Mouse (Mus musculus) intestine, embryonic 14.5 days (tissue): ENCODE results near the gene Adamts3. TPM values are rescaled to one million over a fixed set of nuclear protein-coding genes. Genes with fewer than 3 reads are reported as not detected.

Experiments
- ATAC-seq: fragments of 200-750 bp; cut with Nextera tagmentation; replicated peaks from 2 replicates; pipeline ENCODE4 v1.8.0; 2017; ENCODE audit warnings: low read depth, moderate number of reproducible peaks, moderate TSS enrichment, moderate library complexity; ENCODE audit not compliant: low FRiP score, low TSS enrichment
- DNase-seq: peaks from one replicate; pipeline ENCODE4 v3.0.0-alpha.2; 2018; ENCODE audit warnings: low spot score
- H3K27ac ChIP-seq: fragments of 300-500 bp; sonication (generic); 2 replicates; pipeline ENCODE4 v1.5.1; 2014; ENCODE audit warnings: low read depth, mild to moderate bottlenecking, control low read depth
- H3K27me3 ChIP-seq: fragments of 300-500 bp; sonication (generic); replicated peaks from 2 replicates; pipeline ENCODE4 v1.6.1; 2014; ENCODE audit warnings: low read length, control low read depth; ENCODE audit not compliant: control insufficient read depth, insufficient read depth
- H3K36me3 ChIP-seq: fragments of 300-500 bp; sonication (generic); 2 replicates; pipeline ENCODE4 v1.6.1; 2014; ENCODE audit warnings: low read length, control low read depth; ENCODE audit not compliant: control insufficient read depth, insufficient read depth
- H3K4me1 ChIP-seq: fragments of 300-500 bp; sonication (generic); replicated peaks from 2 replicates; pipeline ENCODE4 v1.6.1; 2014; ENCODE audit warnings: low read length, control low read depth, mixed read lengths; ENCODE audit not compliant: control insufficient read depth, insufficient read depth
- H3K4me2 ChIP-seq: fragments of 300-500 bp; sonication (generic); 2 replicates; pipeline ENCODE4 v1.6.1; 2014; ENCODE audit warnings: low read length
- H3K4me3 ChIP-seq: fragments of 300-500 bp; sonication (generic); 2 replicates; pipeline ENCODE4 v1.5.1; 2014; ENCODE audit warnings: low read depth, low read length, control low read depth, mixed read lengths
- H3K9ac ChIP-seq: fragments of 300-500 bp; sonication (generic); 2 replicates; pipeline ENCODE4 v1.6.1; 2014; ENCODE audit warnings: mild to moderate bottlenecking, low read length
- H3K9me3 ChIP-seq: fragments of 300-500 bp; sonication (generic); 2 replicates; pipeline ENCODE4 v1.6.1; 2016; ENCODE audit warnings: low read length, control low read depth; ENCODE audit not compliant: control insufficient read depth
- WGBS: fragments of 180-500 bp; shearing (Covaris S2); extraction: QIAGEN DNeasy Blood & Tissue Kit; methylation state at CpG from one replicate; pipeline ENCODE4 v1.1.7; 2014; 5-methylcytosine and 5-hydroxymethylcytosine counted together
- polyA plus RNA-seq: library from polyadenylated mRNA; unstranded; fragments of >200 nt; fragmentation: Nextera tagmentation; extraction: Ambion mirVana; gene quantifications from 2 replicates; pipeline ENCODE4 v1.2.1, GENCODE M21; 2014

Gene Adamts3
- polyA plus RNA-seq, 1 experiment from 2014 or later, result 3.2 TPM

DNA sequence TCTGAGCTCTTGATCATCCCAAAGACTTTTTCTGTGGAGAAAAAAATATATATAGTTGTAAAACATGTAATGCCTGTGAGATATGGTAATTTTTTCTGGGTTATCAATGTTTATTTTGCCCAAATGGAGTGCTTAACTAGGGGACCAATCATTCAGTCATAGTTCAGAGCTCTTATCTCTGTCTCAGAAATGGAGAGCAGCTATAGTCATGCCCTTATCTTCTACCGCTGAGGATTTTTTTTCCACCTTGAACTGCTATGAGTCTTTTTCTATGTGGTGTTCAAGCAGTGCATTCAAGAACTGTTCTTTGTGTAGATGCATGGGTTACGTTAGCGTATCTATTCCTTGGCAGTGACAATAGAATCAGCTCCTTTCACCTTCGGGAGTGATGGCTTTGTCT is 210.2 kb downstream of the Adamts3 start:
- no peak overlapping the region for H3K27ac ChIP-seq

DNA sequence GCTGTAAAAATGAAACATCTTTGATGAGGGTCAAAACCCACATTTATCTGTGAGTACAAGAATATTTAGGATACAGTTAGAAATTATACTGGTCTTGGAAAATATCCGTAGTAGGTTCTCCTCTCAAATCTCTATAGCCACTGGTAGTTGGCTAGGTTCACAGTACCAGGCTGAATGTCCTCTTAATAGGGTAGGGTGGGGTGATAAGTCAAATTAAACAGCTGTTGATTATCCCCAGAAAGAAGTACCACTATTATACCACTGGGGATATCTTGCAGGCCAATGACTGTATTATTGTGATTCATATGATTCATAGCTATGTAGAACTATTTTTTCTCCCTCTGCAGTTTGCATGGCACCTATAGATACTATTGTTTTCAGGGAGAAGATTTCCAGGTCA is 228.8 kb downstream of the Adamts3 start:
- Histone ChIP-seq H3K27ac (no peak overlapping the region), H3K36me3 (no peaks in the 10 kb centered on the region), H3K4me1 (no peaks in the 10 kb centered on the region), H3K4me2 (no peak overlapping the region), H3K27me3 (no peaks in the 10 kb centered on the region), H3K4me3 (no peak overlapping the region), H3K9ac (no peak overlapping the region), H3K9me3 (no peaks in the 10 kb centered on the region)
- DNase-seq (no peak), ATAC-seq (peak; percentile 50; the same call in 1 of the 2 replicates)
- 82% methylated on average over 1 of the region's 1 CpGs for WGBS

More for the DNA sequence above, 210.2 kb downstream of the Adamts3 start:
- Histone ChIP-seq H3K27me3 (no peaks in the 10 kb centered on the region), H3K4me3 (no peak overlapping the region), H3K9me3 (no peaks in the 10 kb centered on the region), H3K4me1 (no peaks in the 10 kb centered on the region), H3K4me2 (no peak overlapping the region), H3K9ac (no peak overlapping the region), H3K36me3 (no peaks in the 10 kb centered on the region)
- 84% methylated on average over 4 of the region's 4 CpGs for WGBS
- ATAC-seq (0 out of 2 replicates have a peak, but pooled peaks have one; percentile 43), DNase-seq (no peak)

DNA sequence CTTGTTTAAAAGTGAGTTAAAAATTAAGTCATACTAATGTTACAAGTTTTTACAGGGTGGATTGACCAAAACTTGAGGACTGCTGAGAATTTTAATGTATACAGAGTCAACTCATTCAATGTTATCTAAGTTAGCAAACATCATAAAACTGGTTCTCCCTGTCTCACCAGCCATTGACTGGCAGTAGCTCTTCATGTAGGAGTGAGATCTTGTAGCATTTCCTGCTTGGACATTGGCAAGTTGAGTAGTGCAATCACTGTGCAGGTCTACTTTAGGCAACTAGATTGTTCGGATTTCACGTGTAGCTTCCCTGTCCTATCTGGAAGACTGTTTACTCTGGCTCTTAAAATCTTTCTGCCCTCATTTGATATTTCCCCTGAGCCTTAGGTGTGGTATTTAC is 229.3 kb downstream of the Adamts3 start:
- 63% methylated on average over 2 of the region's 2 CpGs for WGBS
- no peaks in the 10 kb centered on the region for H3K36me3 ChIP-seq
- no peak overlapping the region for H3K9ac ChIP-seq
- H3K4me1 ChIP-seq, result no peaks in the 10 kb centered on the region
- H3K4me3 ChIP-seq, result no peak overlapping the region
- H3K27ac ChIP-seq, result no peak overlapping the region
- no peak overlapping the region for H3K4me2 ChIP-seq
- no peak for DNase-seq
- H3K27me3 ChIP-seq, result no peaks in the 10 kb centered on the region
- ATAC-seq, result peak; percentile 86; the same call in 1 of the 2 replicates
- H3K9me3 ChIP-seq, result no peaks in the 10 kb centered on the region

DNA sequence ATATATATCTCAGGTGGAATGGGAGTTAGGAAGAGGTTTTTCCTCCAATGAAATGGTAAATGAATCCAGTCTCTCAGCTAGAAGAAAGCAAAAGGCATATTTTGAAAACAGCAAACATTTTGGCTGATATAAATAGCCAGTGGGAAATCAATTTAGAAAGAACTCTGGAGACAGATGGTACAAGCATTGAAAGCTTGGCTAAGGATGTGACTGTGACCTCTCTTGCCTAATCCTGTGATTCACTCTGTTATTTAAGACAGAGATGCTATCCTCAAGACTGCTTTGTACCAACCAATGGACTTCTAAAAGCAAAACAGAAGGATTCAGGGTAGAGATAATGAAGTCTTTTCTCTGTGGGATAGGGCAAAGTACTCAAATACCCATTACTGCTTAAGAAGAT is 236.2 kb downstream of the Adamts3 start:
- ATAC-seq, result no peak

DNA sequence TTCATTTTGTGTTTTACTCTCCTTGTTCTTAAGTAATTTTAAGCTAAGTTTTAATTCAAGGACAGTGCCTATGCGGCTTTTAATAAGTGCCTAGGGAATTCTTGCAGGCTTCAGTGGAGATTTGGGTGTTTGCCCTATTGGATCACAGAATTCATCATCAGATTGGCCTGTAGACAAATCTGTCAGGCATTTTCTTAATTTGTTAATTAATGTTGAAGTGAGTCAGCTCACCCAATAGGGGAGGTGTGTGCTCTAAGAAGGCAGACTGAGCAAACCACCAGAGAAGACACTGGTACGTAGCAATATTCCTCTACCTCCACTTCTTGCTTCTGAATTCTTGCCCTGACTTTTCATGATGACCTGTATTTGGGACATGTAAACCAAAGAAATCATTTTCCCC is 247.7 kb downstream of the Adamts3 start:
- Histone ChIP-seq H3K4me2 (no peak overlapping the region), H3K27ac (no peak overlapping the region), H3K4me1 (no peaks in the 10 kb centered on the region), H3K27me3 (no peaks in the 10 kb centered on the region), H3K36me3 (no peaks in the 10 kb centered on the region), H3K9me3 (no peaks in the 10 kb centered on the region), H3K4me3 (no peak overlapping the region), H3K9ac (no peak overlapping the region)
- 91% methylated on average over 2 of the region's 2 CpGs for WGBS
- DNase-seq (no peak), ATAC-seq (no peak)

More for the DNA sequence above, 236.2 kb downstream of the Adamts3 start:
- H3K27me3 ChIP-seq, result no peaks in the 10 kb centered on the region
- no peak overlapping the region for H3K4me2 ChIP-seq
- H3K9me3 ChIP-seq, result no peaks in the 10 kb centered on the region
- H3K36me3 ChIP-seq, result no peaks in the 10 kb centered on the region
- H3K4me3 ChIP-seq, result no peak overlapping the region
- DNase-seq, result no peak
- no peak overlapping the region for H3K27ac ChIP-seq
- no peak overlapping the region for H3K9ac ChIP-seq
- no peaks in the 10 kb centered on the region for H3K4me1 ChIP-seq

DNA sequence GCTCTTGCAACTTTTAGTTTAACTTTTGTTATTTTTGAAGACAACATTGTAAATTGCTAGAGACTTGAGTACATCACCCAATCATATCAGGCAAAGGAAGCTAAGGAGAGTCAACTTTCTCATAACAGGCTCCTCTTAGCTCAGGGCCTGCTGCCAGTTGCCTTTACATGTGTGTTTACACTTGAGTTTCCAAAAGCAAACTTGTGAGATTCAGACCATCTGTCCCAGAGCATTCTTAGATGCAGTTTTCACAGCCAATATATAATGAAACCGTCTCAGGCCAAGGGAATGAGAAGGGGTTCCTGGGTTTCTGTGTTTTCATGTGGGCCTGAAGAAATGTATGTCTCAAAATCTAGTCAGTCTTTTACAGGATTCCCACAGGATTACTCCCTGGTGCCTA is 251.5 kb downstream of the Adamts3 start:
- Histone ChIP-seq H3K4me1 (no peaks in the 10 kb centered on the region), H3K4me2 (no peak overlapping the region), H3K27ac (0 out of 2 replicates have a peak overlapping the region, but pooled peaks have one; percentile 38), H3K9ac (no peak overlapping the region), H3K27me3 (no peaks in the 10 kb centered on the region), H3K9me3 (no peaks in the 10 kb centered on the region), H3K4me3 (no peak overlapping the region), H3K36me3 (no peaks in the 10 kb centered on the region)
- ATAC-seq, result no peak
- WGBS, result 26% methylated on average over 1 of the region's 1 CpGs
- no peak for DNase-seq
